ENCODE assay signal across 29 mouse cellular contexts in the genomic region with DNA sequence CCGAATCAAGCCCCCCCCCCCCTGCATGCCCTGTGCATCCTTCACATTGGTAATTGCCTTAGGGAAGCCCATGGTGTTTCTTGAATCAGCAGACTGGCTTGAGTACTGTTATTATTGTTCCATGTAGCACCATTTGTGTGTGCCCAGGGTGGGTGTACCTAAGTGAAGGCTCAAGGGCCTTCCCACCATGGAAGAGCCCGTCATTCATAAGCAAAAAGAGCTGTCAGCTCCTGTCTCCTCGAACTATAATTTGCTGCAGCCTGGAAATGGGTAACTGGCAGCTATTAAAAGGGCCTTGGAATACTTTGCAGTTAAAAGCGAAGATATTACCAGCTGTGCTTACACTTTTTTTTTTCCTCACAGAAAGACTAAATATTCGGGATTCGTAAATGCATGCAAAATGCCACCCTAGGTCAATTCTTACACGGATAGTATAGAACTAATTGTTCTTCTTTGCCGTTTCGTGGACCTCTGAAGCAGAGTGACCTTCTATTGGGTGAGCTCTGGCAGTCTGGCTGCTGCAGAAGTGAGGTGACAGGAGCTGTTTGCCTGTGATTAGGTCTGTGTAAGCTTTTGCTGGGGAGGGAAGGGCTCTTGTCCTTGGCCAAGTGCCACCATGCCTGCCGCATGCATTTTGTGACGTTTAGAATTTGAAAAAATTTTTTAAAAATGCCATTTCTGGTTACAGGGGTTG. TPM values are rescaled to one million over a fixed set of nuclear protein-coding genes. Genes with fewer than 3 reads are reported as not detected.
DNase-seq lines count a peak whose midpoint lies in the region; ATAC-seq lines count a peak whose summit lies in the region.
"Had no signal": no experiment of that assay in that cellular context is flagged by ENCODE, and none has a peak within 500 bp of the region (broad histone marks: within the 10 kb centered on the region; RNA-seq: fewer than 3 reads in every experiment).

No protein-coding gene starts in this region.

- no peak overlapping the region for H3K4me3 ChIP-seq in midbrain, embryonic 16.5 days (ENCODE audit: low read depth, low read length)
- H3K4me3 ChIP-seq in midbrain, embryonic 14.5 days (replicated peaks; ENCODE audit: low read depth, low read length), result no peak overlapping the region
- no peak overlapping the region for H3K4me3 ChIP-seq in forebrain, embryonic 16.5 days (replicated peaks; ENCODE audit: low read length)
- H3K4me3 ChIP-seq: embryonic facial prominence, embryonic 13.5 days; erythroblast, embryonic 14.5 days; heart, adult 2 months; heart, embryonic 12.5 days; hindbrain, embryonic 13.5 days; limb, embryonic 13.5 days; liver, embryonic 12.5 days; megakaryocyte, embryonic 14.5 days had no signal

- 0 out of 2 replicates have a peak overlapping the region, but pooled peaks have one; percentile 24 for H3K27ac ChIP-seq in midbrain, embryonic 16.5 days (ENCODE audit: low read length)
- no peak overlapping the region for H3K27ac ChIP-seq in midbrain, embryonic 14.5 days (replicated peaks; ENCODE audit: low read depth, low read length)
- peak overlapping the region; percentile 44 for H3K27ac ChIP-seq in forebrain, embryonic 16.5 days (ENCODE audit: low read length)
- H3K27ac ChIP-seq: embryonic facial prominence, embryonic 13.5 days; heart, adult 2 months; hindbrain, embryonic 13.5 days; kidney, postnatal 0 days; limb, embryonic 13.5 days; liver, embryonic 12.5 days had no signal

- peaks cover 7% of the 10 kb centered on the region for H3K4me1 ChIP-seq in midbrain, embryonic 16.5 days (ENCODE audit: control insufficient read depth, insufficient read depth, low read length)
- H3K4me1 ChIP-seq in midbrain, embryonic 14.5 days (ENCODE audit: control insufficient read depth, insufficient read depth, low read length), result no peaks in the 10 kb centered on the region
- H3K4me1 ChIP-seq in forebrain, embryonic 16.5 days (replicated peaks; ENCODE audit: control insufficient read depth, insufficient read depth, low read length), result peaks cover 4% of the 10 kb centered on the region; the same call in 1 of the 2 replicates

- H3K36me3 ChIP-seq in midbrain, embryonic 16.5 days (ENCODE audit: control insufficient read depth, insufficient read depth, low read length), result no peaks in the 10 kb centered on the region
- no peaks in the 10 kb centered on the region for H3K36me3 ChIP-seq in midbrain, embryonic 14.5 days (ENCODE audit: control insufficient read depth, insufficient read depth, low read length)
- no peaks in the 10 kb centered on the region for H3K36me3 ChIP-seq in forebrain, embryonic 16.5 days (ENCODE audit: control insufficient read depth, insufficient read depth)
- H3K36me3 ChIP-seq: embryonic facial prominence, embryonic 13.5 days; heart, embryonic 12.5 days; hindbrain, embryonic 13.5 days; limb, embryonic 13.5 days; liver, embryonic 12.5 days had no signal

- peak; percentile 64 for DNase-seq in heart, adult 11 months
- no peak for DNase-seq in heart, adult 18-20 months
- DNase-seq in midbrain, embryonic 14.5 days, result no peak
- no peak for DNase-seq in cerebellum, adult 11 months
- DNase-seq: adrenal gland, adult 2 months; B cell, adult 2 months; cerebellum, adult 11-12 months; cerebellum, adult 9-11 months; gastrocnemius, postnatal 25 days; heart, postnatal 4 days; kidney, adult 8-10 months; kidney, postnatal 4 days; liver, postnatal 0 days; thymus, adult 2 months; thymus, postnatal 36 days had no signal

- no peak overlapping the region for H3K9ac ChIP-seq in midbrain, embryonic 16.5 days (ENCODE audit: low read depth, low read length)
- H3K9ac ChIP-seq in midbrain, embryonic 14.5 days (replicated peaks; ENCODE audit: low read length), result no peak overlapping the region
- no peak overlapping the region for H3K9ac ChIP-seq in forebrain, embryonic 16.5 days (replicated peaks; ENCODE audit: low read depth, low read length)
- H3K9ac ChIP-seq: embryonic facial prominence, embryonic 13.5 days; heart, embryonic 12.5 days; hindbrain, embryonic 13.5 days; limb, embryonic 13.5 days; liver, embryonic 12.5 days; liver, postnatal 0 days had no signal

- 54% methylated on average over 11 of the region's 11 CpGs for whole genome bisulfite sequencing in midbrain, embryonic 16.5 days
- 62% methylated on average over 11 of the region's 11 CpGs for WGBS in midbrain, embryonic 14.5 days
- WGBS in forebrain, embryonic 16.5 days, result 43% methylated on average over 11 of the region's 11 CpGs

- no peak overlapping the region for H3K4me2 ChIP-seq in midbrain, embryonic 16.5 days (ENCODE audit: low read length)
- no peak overlapping the region for H3K4me2 ChIP-seq in midbrain, embryonic 14.5 days (ENCODE audit: low read length)
- H3K4me2 ChIP-seq in forebrain, embryonic 16.5 days (ENCODE audit: low read length), result peak overlapping the region; percentile 10; the same call in 1 of the 2 replicates
- H3K4me2 ChIP-seq: embryonic facial prominence, embryonic 13.5 days; heart, embryonic 12.5 days; hindbrain, embryonic 13.5 days; limb, embryonic 13.5 days; liver, embryonic 12.5 days had no signal

- H3K9me3 ChIP-seq in midbrain, embryonic 16.5 days (replicated peaks; ENCODE audit: control insufficient read depth, low read length, poor library complexity, severe bottlenecking), result no peaks in the 10 kb centered on the region
- no peaks in the 10 kb centered on the region for H3K9me3 ChIP-seq in midbrain, embryonic 14.5 days (ENCODE audit: control insufficient read depth, low read length)
- no peaks in the 10 kb centered on the region for H3K9me3 ChIP-seq in forebrain, embryonic 16.5 days (ENCODE audit: control insufficient read depth, low read length)
- H3K9me3 ChIP-seq: embryonic facial prominence, embryonic 13.5 days; heart, embryonic 12.5 days; hindbrain, embryonic 13.5 days; limb, embryonic 13.5 days; liver, embryonic 12.5 days; megakaryocyte, embryonic 14.5 days had no signal

- no peaks in the 10 kb centered on the region for H3K27me3 ChIP-seq in midbrain, embryonic 16.5 days (ENCODE audit: control insufficient read depth, insufficient read depth, low read depth, low read length)
- no peaks in the 10 kb centered on the region for H3K27me3 ChIP-seq in midbrain, embryonic 14.5 days (ENCODE audit: control insufficient read depth, insufficient read depth, low read length)
- H3K27me3 ChIP-seq in forebrain, embryonic 16.5 days (replicated peaks; ENCODE audit: control insufficient read depth, insufficient read depth, low read length), result peaks cover 34% of the 10 kb centered on the region
- H3K27me3 ChIP-seq: embryonic facial prominence, embryonic 13.5 days; heart, embryonic 12.5 days; hindbrain, embryonic 13.5 days; limb, embryonic 13.5 days had no signal

- 0 out of 2 replicates have a peak, but pooled peaks have one; percentile 49 for ATAC-seq in midbrain, embryonic 16.5 days
- ATAC-seq in midbrain, embryonic 14.5 days (ENCODE audit: low FRiP score, low TSS enrichment), result no peak
- ATAC-seq in forebrain, embryonic 16.5 days, result peak; percentile 83
- no peak for ATAC-seq in frontal cortex, adult (ENCODE audit: low TSS enrichment)
- ATAC-seq: activated CD4-positive, CD25-positive, alpha-beta regulatory T cell, adult 4 months; intestine, embryonic 16.5 days; liver, embryonic 12.5 days; liver, postnatal 0 days had no signal

RNA-seq across cellular contexts. Expression of a gene that starts 19.7 kb away (rescaled TPM):
- 1 to 10 TPM; 7.6 to 9.1 TPM for total RNA-seq in heart, adult 18-20 months (2021)
- 38.5 and 43.2 TPM in 2 replicates for polyA plus RNA-seq in midbrain, embryonic 16.5 days (2015; fragmentation: Nextera tagmentation; extraction: Ambion mirVana)
- polyA plus RNA-seq in midbrain, embryonic 14.5 days (2014; fragmentation: Nextera tagmentation; extraction: Ambion mirVana), result 31.3 and 38.3 TPM in 2 replicates
- polyA plus RNA-seq in forebrain, embryonic 16.5 days (2015; fragmentation: Nextera tagmentation; extraction: Ambion mirVana), result 37.6 and 42.4 TPM in 2 replicates

Comparison
In these comparisons a context has a peak if more than half of its experiments do, and no peak if none do; other contexts are left out.
1. ATAC-seq: peak in midbrain, embryonic 16.5 days (single experiment) and forebrain, embryonic 16.5 days (single experiment); none in midbrain, embryonic 14.5 days (single experiment) and frontal cortex, adult (single experiment).